Mouse (Mus musculus) spleen, postnatal 4 days (tissue): Measurements from ENCODE around the gene Slc16a9.

ENCODE experiments used
- DNase-seq, 2 experiments: peaks; one replicate each; pipeline ENCODE4 v3.0.0; 2022; ENCODE audit warnings: low spot score in 2 of 2

Gene Slc16a9

DNA sequence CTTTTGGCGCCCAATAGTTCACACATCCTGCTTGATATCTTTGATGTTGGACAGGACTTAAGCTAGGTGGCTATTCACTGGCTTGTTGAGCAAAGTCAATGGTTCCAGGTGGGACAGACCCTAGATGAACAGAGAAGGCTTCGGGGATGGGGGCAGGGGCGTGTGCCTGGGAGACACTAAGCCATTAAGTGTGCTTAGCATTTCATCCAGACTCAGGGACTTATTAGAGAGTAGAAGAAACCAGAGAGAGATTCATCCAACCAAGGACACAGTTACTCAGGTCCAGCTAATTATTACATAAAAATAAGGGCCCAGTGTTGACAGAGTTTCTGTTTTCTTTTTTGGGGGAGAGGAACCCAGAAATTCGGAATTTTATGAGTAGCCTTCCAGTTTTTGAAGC, 5.5 kb downstream of the Slc16a9 start:
- DNase-seq: no peak

DNA sequence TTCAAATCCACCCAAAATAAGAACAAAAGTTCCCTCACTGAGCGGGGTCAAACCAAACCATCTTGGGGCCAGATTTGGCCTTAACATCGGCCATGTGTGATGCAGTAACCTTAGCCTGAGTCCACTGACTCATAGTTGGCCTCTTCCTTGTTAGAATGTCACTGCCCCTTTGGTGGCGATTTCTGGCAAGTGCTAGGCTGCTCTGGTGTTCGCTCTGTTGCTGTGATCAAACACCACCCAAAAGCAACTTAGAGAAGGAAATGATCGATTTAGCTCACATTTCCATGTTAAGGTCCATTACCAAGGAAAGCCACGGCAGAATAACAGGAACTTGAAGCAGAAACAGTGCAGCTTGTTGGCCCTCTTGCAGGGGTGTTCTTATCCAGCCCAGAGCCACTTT, 5.9 kb downstream of the Slc16a9 start:
- DNase-seq: no peak

- DNase-seq: no peak
Measured at GRCm38 (mm10) chr10:70254666-70255065, 9.8 kb downstream of the Slc16a9 start.

DNA sequence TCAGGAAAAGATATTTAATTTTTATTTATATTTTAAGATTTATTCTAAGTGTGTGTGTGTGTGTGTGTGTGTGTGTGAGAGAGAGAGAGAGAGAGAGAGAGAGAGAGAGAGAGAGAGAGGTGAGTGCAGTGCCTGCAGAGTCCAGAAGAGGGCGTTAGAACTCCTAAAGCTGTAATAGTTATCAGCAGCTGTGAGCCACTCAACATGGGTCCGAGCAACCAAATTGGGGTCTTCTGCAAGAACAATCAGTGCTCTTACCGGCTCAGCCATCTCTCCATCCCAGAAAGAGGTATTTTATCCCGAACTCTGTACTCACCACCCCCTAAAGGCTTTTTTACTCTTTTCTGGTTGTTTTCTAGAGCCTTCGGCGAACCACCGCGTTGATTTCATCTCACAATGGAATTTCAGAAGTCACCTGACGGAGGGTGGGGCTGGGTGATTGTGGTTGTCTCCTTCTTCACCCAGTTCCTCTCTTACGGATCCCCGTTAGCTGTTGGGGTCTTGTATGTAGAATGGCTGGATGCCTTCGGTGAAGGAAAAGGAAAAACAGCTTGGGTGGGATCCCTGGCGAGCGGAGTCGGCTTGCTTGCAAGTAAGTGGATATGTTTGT, 10.8 kb downstream of the Slc16a9 start:
- no peak for DNase-seq

- no peak for DNase-seq
Measured at GRCm38 (mm10) chr10:70257029-70257428, 12.1 kb downstream of the Slc16a9 start.

- no peak for DNase-seq
Measured at GRCm38 (mm10) chr10:70260904-70261303, 16.0 kb downstream of the Slc16a9 start.

- no peak for DNase-seq
Measured at GRCm38 (mm10) chr10:70262051-70262450, 17.2 kb downstream of the Slc16a9 start.

- no peak for DNase-seq
Measured at GRCm38 (mm10) chr10:70263681-70264189, 18.8 kb downstream of the Slc16a9 start.

- DNase-seq: no peak
Measured at GRCm38 (mm10) chr10:70264337-70265036, 19.6 kb downstream of the Slc16a9 start.

GRCm38 (mm10) chr10:70266501-70266900, 21.6 kb downstream of the Slc16a9 start:
- no peak for DNase-seq

DNA sequence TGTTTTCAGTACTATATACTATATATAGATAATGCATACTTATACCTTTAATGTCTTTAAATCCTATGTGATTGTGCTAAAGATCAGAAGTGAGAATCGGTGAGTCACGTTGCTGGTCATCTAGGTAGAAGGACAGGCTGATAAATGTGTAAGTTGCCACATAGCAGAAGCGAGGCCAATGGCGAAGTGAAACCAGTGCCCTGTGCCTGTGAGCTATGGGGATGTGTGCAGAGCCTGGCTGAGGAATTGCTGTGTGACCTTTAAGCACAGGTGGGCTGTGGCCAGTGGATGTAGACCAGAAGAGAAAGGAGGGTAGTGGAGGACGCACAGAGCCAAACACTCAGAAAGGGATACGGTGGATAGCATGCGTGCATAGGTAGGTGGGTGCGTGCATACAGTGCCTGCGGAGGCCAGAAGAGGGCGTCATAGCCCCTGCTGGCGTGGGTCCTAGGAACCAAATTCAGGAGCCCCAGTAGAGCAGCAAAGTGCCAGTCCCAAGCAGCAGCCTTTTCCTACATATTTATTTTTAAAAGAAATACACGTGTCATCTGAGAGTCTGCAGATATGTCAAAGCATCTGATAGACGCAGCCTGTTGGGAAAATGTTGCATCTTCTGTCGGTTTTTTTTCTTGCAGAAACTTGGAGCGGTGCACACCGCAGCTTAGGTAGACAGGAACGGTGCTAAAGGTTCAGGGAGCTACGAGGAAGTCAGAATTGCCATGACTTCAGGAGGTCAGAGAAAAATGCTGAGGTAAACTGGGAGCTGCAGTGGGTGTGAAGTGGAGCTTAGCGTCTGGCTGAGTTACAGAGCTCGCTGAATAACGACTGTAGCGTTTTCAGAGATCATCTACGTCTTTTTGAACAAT, 23.9 kb downstream of the Slc16a9 start:
- DNase-seq: no peak

DNA sequence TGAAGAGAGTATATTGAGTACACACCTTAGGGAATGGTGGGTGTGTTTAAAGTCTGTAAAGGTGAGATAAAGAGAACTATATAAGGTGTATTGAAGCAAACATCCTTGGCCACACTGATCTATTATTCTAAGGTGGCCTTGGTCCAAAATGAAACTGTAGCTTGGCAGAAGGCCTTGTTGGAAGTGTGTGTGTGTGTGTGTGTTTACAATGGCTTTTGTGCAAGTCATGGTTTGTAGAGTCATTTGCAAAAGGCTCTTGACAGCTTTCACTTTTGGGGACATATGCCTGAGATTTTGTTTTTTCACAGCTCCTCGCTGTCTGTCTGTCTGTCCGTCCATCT, 24.5 kb downstream of the Slc16a9 start:
- no peak for DNase-seq

- no peak for DNase-seq
Measured at GRCm38 (mm10) chr10:70276678-70277077, 31.8 kb downstream of the Slc16a9 start.

DNA sequence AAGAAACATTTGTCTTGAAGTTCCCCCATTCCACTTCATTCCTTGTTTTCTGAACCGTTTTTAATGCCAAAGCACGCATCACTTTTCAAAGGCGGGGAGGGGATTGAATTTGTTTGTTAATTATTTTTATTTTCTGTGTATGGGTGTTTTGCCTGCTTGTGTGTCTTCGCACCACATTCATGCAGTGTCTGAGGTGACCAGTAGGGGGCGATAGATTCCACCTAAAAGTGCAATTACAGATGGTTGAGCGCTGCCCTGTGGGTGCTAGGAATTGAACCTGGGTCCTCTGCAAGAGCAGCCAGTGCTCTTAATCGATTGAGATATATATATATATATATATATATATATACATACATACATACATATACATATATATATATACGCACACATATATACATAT, 34.4 kb downstream of the Slc16a9 start:
- no peak for DNase-seq

DNA sequence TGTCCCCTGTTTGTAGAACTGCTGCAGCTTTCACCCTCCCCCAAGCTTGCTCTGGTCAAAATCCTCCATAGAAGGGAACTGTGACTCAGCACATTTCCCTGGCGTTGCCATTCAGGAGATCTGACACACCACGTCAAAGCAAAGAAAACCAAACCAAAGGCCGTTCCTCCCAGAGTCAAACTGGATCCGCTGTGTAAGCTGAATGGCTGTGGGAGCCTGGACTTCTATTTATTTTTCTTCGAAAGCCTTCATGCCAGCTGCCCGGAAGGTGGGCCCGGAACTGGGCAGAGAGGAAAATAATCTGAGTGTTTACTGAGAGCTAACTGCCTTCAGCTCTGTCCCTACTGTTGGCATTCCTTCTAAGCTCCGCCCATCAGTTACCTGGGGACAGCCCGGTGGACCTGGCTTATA, 42.9 kb downstream of the Slc16a9 start:
- DNase-seq: no peak

DNA sequence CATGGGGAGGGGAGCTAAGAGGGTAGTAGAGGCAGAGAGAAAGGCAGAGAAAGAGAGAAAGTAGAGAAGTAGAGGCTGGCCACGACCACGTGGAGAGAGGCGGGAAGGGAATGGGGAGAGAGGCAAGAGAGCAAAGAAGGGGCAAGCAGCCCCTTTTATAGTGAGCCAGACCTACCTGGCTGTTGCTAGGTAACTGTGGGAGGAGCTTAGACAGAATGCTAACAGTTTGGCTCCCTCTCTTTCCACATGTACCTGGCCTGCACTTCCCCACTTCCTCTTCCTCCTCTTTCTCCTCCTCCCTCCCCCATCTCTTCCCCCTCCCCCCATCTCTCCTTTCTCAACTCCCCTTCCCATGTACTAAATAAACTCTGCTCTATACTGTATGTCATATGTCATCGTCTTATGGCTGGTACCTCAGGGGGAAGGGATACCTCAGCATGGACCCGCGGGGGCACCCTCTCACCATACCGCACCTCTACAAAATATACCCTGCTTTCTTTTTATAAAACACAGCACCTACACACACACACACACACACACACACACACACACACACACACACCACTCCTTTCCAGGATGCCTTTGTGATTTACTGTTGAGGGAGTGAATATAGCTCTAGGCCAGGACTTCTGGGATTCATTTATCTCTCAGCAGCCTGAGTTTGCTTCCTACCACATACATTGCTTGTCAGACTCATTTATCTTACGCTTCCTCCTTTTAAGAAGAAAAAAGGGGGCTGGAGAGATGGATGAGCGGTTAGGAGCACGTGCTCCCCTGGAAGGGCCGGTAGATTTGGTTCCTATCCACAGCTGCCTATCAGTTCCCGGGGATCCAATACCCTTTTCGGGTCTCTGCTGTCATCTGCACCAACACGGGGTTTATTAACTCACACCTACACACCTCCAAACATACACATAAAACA, 43.8 kb downstream of the Slc16a9 start:
- no peak for DNase-seq

DNA sequence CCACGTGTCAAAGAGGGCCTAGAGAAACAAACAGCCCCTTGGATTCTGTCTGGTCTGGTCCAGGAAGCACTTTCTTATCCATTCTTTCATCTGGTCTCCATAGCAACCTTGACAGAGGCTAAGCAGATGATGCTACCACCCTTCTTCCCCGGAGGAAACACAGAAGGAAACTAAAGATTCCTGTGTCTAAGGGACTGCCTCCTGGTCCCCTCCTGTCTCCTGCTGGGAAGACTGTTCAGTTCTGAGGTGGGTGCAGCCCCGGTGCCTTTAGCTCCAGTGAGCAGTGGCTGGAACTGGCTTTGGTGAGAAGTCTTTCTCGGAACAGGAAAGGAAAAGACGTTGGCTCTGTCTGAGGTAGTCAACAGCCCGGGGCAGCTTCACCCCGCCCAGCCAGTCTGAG, 47.1 kb downstream of the Slc16a9 start:
- DNase-seq: no peak

DNA sequence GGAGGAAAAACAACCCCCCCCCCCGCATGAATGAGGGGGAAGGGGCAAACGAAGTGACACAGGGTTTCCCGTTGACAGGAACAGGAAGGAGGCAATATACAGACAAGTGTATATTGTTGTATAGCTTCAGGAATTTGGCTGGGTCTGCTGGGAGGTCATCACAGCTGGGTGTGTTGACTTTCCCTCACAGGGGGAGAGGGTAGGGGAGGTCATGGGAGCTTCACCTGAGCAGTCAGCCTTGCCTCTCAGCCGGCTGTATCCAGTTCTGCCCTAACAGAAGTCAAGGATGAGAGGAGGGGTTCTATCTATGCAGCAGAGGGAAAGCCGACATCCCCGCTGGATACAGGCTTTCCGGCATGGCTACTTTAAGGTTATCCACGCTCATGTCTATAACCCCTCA, 49.2 kb downstream of the Slc16a9 start:
- DNase-seq: no peak

DNA sequence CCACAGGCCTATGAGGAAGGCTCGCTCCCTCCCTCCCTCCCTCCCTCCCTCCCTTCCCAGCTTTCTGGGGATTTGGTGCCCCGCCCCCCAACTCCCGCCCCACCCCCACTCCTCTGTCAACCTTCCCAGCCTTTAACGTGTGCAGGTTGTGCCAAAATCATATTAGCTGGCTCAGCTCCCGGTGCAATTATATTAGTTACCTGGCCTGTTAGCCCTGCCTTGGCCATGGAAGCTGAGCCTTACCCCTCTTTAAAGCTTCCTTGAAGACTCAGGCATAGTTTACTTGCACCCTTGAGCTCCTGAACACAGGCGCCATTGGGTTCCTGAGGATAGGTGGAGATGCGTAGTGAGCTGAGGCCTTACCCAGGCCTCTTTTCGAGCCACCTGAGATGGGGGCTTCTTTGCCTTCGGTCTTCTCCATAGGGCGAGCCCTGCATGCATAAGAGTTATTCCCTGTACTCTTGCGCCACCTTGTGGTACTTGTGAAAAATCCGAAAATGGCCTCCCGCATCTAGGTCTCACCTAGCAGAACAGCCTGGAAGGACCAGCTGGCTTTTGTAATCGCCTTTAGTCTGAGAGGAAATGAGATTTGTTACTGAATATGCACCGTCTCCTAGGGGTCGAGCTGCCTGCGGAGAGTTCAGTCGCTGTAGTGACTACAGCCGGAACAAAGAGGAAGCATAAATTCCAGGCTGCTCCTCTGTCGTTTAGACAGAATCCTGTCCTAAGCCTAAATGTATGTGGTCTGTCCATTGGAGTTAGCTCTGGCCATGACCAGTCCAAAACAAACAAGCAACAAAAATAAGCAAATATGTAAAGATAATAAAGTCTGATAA, 51.8 kb downstream of the Slc16a9 start:
- peak; percentile 49 to 74 for DNase-seq

- DNase-seq: no peak
Measured at GRCm38 (mm10) chr10:70299118-70299517, 54.2 kb downstream of the Slc16a9 start.

DNA sequence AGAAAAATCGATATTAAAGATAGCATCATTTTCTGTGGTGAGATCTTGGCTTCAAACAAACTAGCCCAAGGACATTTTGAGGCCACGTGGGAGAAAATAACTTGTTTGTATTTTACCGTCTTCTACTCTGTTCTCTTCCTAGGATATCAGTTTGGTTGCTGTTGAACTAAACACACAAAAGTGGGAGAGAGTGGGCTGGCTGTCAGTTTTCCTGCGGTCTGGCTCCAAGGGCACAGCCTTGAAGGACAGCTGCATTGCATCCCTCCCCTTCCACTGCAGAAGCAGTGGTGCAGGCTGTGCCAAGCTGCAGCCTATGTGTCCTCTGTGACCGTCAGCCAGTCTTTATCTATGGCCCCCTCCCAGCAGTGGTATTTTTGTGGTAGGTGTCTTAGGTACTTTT, 54.8 kb downstream of the Slc16a9 start:
- no peak for DNase-seq
